Mouse (Mus musculus): ENCODE measurements at regions not wholly inside any gene's neighbourhood (a gene's known extent, or its start where the extent isn't known, plus 50 kb on each side); places are given as distances from the start of the nearest gene placed in this dataset.

GRCm38 (mm10) chr16:57858765-57859201, 104.2 kb upstream of the Col8a1 start:
- 26% methylated on average over 7 of the region's 7 CpGs for WGBS
- H3K4me1 ChIP-seq (ENCODE audit: control insufficient read depth, insufficient read depth, low read length): no peaks in the 10 kb centered on the region
- H3K27ac ChIP-seq (ENCODE audit: control insufficient read depth, insufficient read depth, low read depth, low read length, poor library complexity): no peak overlapping the region
- no peak overlapping the region for H3K4me3 ChIP-seq (replicated peaks; ENCODE audit: control insufficient read depth, low read depth, low read length)
- no peak for TF ChIP-seq CTCF (IDR thresholded peaks at IDR 0.05; ENCODE audit: control insufficient read depth, insufficient read depth, low read length)
- no peak for TF ChIP-seq POLR2A (IDR thresholded peaks at IDR 0.05; ENCODE audit: borderline replicate concordance, control insufficient read depth, low read depth, low read length)

GRCm38 (mm10) chr16:57863206-57863860, 108.8 kb upstream of the Col8a1 start:
- H3K27ac ChIP-seq (ENCODE audit: control insufficient read depth, insufficient read depth, low read depth, low read length, poor library complexity): no peak overlapping the region
- 80% methylated on average over 9 of the region's 9 CpGs for WGBS
- TF ChIP-seq CTCF (IDR thresholded peaks at IDR 0.05; ENCODE audit: control insufficient read depth, insufficient read depth, low read length) (no peak), POLR2A (IDR thresholded peaks at IDR 0.05; ENCODE audit: borderline replicate concordance, control insufficient read depth, low read depth, low read length) (no peak)
- H3K4me3 ChIP-seq (replicated peaks; ENCODE audit: control insufficient read depth, low read depth, low read length): no peak overlapping the region
- no peaks in the 10 kb centered on the region for H3K4me1 ChIP-seq (ENCODE audit: control insufficient read depth, insufficient read depth, low read length)

- TF ChIP-seq POLR2A (IDR thresholded peaks at IDR 0.05; ENCODE audit: borderline replicate concordance, control insufficient read depth, low read depth, low read length): no peak
- no peak for TF ChIP-seq CTCF (IDR thresholded peaks at IDR 0.05; ENCODE audit: control insufficient read depth, insufficient read depth, low read length)
- Histone ChIP-seq H3K4me3 (replicated peaks; ENCODE audit: control insufficient read depth, low read depth, low read length) (no peak overlapping the region), H3K27ac (ENCODE audit: control insufficient read depth, insufficient read depth, low read depth, low read length, poor library complexity) (no peak overlapping the region), H3K4me1 (ENCODE audit: control insufficient read depth, insufficient read depth, low read length) (no peaks in the 10 kb centered on the region)
- WGBS: 85% methylated on average over 4 of the region's 4 CpGs
These were observed 122.3 kb upstream of the Col8a1 start for GRCm38 (mm10) chr16:57876857-57877256.

GRCm38 (mm10) chr16:57881575-57882094, 127.1 kb upstream of the Col8a1 start:
- no peak overlapping the region for H3K27ac ChIP-seq (ENCODE audit: control insufficient read depth, insufficient read depth, low read depth, low read length, poor library complexity)
- TF ChIP-seq POLR2A (IDR thresholded peaks at IDR 0.05; ENCODE audit: borderline replicate concordance, control insufficient read depth, low read depth, low read length) (no peak), CTCF (IDR thresholded peaks at IDR 0.05; ENCODE audit: control insufficient read depth, insufficient read depth, low read length) (no peak)
- 82% methylated on average over 8 of the region's 8 CpGs for WGBS
- no peak overlapping the region for H3K4me3 ChIP-seq (replicated peaks; ENCODE audit: control insufficient read depth, low read depth, low read length)
- H3K4me1 ChIP-seq (ENCODE audit: control insufficient read depth, insufficient read depth, low read length): no peaks in the 10 kb centered on the region

GRCm38 (mm10) chr16:57888138-57888537, 133.6 kb upstream of the Col8a1 start:
- H3K4me1 ChIP-seq (ENCODE audit: control insufficient read depth, insufficient read depth, low read length): no peaks in the 10 kb centered on the region
- no peak overlapping the region for H3K27ac ChIP-seq (ENCODE audit: control insufficient read depth, insufficient read depth, low read depth, low read length, poor library complexity)
- 82% methylated on average over 2 of the region's 2 CpGs for WGBS
- H3K4me3 ChIP-seq (replicated peaks; ENCODE audit: control insufficient read depth, low read depth, low read length): no peak overlapping the region
- no peak for TF ChIP-seq POLR2A (IDR thresholded peaks at IDR 0.05; ENCODE audit: borderline replicate concordance, control insufficient read depth, low read depth, low read length)
- no peak for TF ChIP-seq CTCF (IDR thresholded peaks at IDR 0.05; ENCODE audit: control insufficient read depth, insufficient read depth, low read length)

GRCm38 (mm10) chr16:57888553-57888952, 134.0 kb upstream of the Col8a1 start:
- 82% methylated on average over 2 of the region's 2 CpGs for whole genome bisulfite sequencing
- no peak overlapping the region for H3K27ac ChIP-seq (ENCODE audit: control insufficient read depth, insufficient read depth, low read depth, low read length, poor library complexity)
- no peak for TF ChIP-seq CTCF (IDR thresholded peaks at IDR 0.05; ENCODE audit: control insufficient read depth, insufficient read depth, low read length)
- TF ChIP-seq POLR2A (IDR thresholded peaks at IDR 0.05; ENCODE audit: borderline replicate concordance, control insufficient read depth, low read depth, low read length): no peak
- no peak overlapping the region for H3K4me3 ChIP-seq (replicated peaks; ENCODE audit: control insufficient read depth, low read depth, low read length)
- H3K4me1 ChIP-seq (ENCODE audit: control insufficient read depth, insufficient read depth, low read length): no peaks in the 10 kb centered on the region

- WGBS: 85% methylated on average over 5 of the region's 5 CpGs
- TF ChIP-seq POLR2A (IDR thresholded peaks at IDR 0.05; ENCODE audit: borderline replicate concordance, control insufficient read depth, low read depth, low read length) (no peak), CTCF (IDR thresholded peaks at IDR 0.05; ENCODE audit: control insufficient read depth, insufficient read depth, low read length) (no peak)
- no peak overlapping the region for H3K4me3 ChIP-seq (replicated peaks; ENCODE audit: control insufficient read depth, low read depth, low read length)
- no peak overlapping the region for H3K27ac ChIP-seq (ENCODE audit: control insufficient read depth, insufficient read depth, low read depth, low read length, poor library complexity)
- no peaks in the 10 kb centered on the region for H3K4me1 ChIP-seq (ENCODE audit: control insufficient read depth, insufficient read depth, low read length)
These were observed 135.6 kb upstream of the Col8a1 start for GRCm38 (mm10) chr16:57890135-57890534.

GRCm38 (mm10) chr16:57893111-57893510, 138.6 kb upstream of the Col8a1 start:
- no peak for TF ChIP-seq CTCF (IDR thresholded peaks at IDR 0.05; ENCODE audit: control insufficient read depth, insufficient read depth, low read length)
- no peak for TF ChIP-seq POLR2A (IDR thresholded peaks at IDR 0.05; ENCODE audit: borderline replicate concordance, control insufficient read depth, low read depth, low read length)
- 81% methylated on average over 2 of the region's 2 CpGs for WGBS
- no peaks in the 10 kb centered on the region for H3K4me1 ChIP-seq (ENCODE audit: control insufficient read depth, insufficient read depth, low read length)
- no peak overlapping the region for H3K4me3 ChIP-seq (replicated peaks; ENCODE audit: control insufficient read depth, low read depth, low read length)
- H3K27ac ChIP-seq (ENCODE audit: control insufficient read depth, insufficient read depth, low read depth, low read length, poor library complexity): no peak overlapping the region
